Mouse (Mus musculus): Measurements from ENCODE around the gene Clec11a. TPM values are rescaled to one million over a fixed set of nuclear protein-coding genes. Genes with fewer than 3 reads are reported as not detected.

The Clec11a gene
- polyA plus RNA-seq, 1 experiment, result 1.4 TPM

DNA sequence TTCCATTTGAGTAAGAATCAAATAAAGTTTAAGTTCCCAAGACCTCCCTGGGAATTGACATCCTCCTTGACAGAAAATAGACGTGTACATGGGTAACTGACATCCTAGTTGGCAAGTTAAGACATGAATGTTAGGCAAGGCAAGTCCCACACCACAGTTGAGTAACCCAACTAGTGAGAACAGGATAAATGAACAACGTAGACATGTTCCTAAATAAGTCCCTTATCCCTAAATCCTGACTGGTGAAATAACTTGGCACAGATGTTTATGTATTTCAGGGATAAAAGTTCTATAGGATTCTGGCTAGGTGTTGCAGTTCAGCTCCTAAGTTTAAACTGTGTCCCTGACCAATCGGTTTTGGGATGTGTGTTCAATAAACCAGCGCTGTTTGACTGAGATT is 15.7 kb downstream of the Clec11a start:
- 79% methylated on average over 4 of the region's 4 CpGs for WGBS
- no peak for DNase-seq (ENCODE audit: low read depth, low spot score)

GRCm38 (mm10) chr7:44287760-44288159 is 18.9 kb downstream of the Clec11a start:
- DNase-seq (ENCODE audit: low read depth, low spot score), result no peak
- 43% methylated on average over 7 of the region's 7 CpGs for WGBS

- WGBS, result 80% methylated on average over 7 of the region's 7 CpGs
- no peak for DNase-seq (ENCODE audit: low read depth, low spot score)
Observed at GRCm38 (mm10) chr7:44281586-44281985, 25.1 kb downstream of the Clec11a start.

DNA sequence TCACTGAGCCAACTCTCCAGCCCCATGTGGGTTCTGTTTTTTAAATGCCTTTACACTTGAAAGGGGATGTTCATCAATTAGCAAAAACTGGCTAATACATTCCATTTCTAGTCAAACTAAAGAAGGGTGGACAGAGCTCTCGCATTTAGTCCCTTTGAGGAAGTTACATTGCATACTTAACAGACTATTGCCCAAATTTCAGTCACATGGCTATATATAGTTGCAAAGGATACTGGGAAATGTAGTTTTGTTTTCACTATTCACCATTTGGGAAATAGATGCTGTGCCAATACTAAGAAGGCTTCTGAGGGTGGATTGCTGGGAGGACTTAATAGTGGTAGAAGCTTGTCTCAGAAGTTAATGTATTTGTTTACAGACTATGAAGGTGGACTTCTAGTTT is 25.7 kb downstream of the Clec11a start:
- WGBS, result 36% methylated on average over 1 of the region's 1 CpGs
- DNase-seq (ENCODE audit: low read depth, low spot score), result no peak

- 48% methylated on average over 2 of the region's 2 CpGs for WGBS
- DNase-seq (ENCODE audit: low read depth, low spot score), result no peak
Observed at GRCm38 (mm10) chr7:44277250-44277622, 29.5 kb downstream of the Clec11a start.

DNA sequence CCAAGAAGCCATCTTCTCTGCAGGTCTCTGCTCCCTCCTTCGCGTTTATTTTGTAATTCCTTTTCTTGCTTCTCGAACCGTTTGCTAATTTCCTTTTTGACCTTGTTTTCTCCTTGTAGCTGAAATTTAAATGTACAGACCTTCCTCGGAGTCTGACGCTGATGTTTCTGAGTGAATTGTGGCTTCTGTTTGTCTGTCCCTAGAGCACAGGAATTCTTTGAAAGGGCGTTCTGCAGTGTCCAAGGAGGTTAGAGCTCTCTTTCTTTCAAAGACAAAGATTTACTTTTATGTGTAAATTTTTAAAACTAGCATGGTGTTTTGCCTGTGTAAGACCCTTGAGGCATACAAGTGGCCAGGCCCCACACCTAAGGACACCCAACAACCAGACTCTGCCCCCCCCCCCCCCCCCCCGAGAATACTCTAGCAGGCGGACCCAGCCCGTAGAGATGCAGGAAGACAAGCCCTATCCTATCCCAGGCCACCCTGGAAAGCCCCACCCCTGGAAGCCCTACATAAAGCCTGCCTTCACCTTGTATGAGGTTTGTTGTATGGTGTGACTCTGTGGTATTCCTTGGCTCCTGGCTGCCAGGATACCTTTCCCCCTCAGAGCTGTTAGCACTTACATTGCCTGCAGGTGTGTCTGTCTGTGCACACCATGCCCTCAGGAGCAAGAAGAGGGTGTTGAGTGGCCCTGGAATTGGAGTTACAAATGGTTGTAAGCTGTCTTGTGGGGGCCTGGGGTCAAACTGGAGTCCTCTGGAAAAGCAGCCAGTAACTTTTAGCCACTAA is 30.0 kb downstream of the Clec11a start:
- WGBS, result 66% methylated on average over 10 of the region's 10 CpGs
- DNase-seq (ENCODE audit: low read depth, low spot score), result no peak

GRCm38 (mm10) chr7:44275546-44275945 is 31.2 kb downstream of the Clec11a start:
- no peak for DNase-seq (ENCODE audit: low read depth, low spot score)
- 78% methylated on average over 3 of the region's 3 CpGs for WGBS

DNA sequence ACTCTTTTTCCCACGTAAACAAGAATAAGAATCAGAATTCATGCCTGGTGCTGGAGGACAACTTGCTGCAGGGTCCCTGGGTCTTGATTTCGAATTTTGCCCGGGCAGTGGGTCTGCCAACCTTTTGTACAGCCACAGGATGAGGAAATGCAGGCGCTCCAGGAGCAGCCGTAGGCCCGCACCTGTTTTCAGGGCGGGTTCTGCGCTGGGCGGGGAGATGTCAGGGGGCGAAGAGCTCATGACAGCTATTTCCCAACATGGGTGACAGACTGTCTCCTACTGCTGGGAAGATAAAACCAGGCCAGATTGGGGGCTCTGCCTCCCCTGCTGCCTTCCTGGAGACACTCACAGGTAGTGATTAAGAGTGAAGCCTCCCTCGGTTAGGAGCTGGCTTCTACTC is 32.6 kb downstream of the Clec11a start:
- DNase-seq (ENCODE audit: low read depth, low spot score), result no peak
- 27% methylated on average over 11 of the region's 11 CpGs for WGBS

DNA sequence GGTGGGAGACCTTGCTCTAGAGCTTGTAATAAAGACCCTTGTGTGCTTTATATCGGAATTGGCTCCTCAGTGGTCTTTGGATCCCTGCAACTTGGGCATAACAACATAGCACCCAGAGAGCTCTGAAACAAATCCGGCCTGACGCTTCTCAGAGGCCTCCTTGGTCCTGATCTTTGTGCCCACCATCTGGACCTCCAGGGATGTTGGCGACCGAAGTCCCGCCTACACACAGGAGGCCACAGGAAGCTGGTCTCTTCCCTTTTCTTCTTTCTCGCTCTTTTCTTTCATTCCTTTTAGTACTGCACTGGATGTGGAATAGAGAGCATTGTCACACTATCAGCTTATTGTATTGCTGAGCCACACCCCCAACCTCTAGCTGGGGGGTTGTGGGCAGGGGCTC is 33.3 kb downstream of the Clec11a start:
- no peak for DNase-seq (ENCODE audit: low read depth, low spot score)
- WGBS, result 79% methylated on average over 7 of the region's 7 CpGs

GRCm38 (mm10) chr7:44272546-44272945 is 34.2 kb downstream of the Clec11a start:
- no peak for DNase-seq (ENCODE audit: low read depth, low spot score)
- 80% methylated on average over 7 of the region's 7 CpGs for WGBS

DNA sequence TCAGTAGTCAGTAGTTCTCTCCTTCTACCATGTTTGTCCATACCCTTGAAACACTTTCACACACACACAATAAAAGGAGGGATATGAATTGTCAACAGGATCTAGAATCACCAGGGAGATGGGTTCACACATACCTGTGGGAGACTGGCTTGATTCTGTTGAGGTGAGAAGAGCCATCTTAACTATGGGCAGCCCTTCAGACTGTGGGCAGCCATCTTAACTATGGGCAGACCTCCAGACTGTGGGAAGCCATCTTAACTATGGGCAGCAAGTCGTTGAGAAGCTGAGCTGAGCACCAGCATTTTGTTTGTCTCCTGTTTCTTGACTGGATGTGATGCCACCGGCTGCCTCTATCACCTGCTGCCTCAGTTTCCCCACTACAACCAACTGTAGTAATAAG is 35.4 kb downstream of the Clec11a start:
- 78% methylated on average over 2 of the region's 2 CpGs for WGBS
- no peak for DNase-seq (ENCODE audit: low read depth, low spot score)

DNA sequence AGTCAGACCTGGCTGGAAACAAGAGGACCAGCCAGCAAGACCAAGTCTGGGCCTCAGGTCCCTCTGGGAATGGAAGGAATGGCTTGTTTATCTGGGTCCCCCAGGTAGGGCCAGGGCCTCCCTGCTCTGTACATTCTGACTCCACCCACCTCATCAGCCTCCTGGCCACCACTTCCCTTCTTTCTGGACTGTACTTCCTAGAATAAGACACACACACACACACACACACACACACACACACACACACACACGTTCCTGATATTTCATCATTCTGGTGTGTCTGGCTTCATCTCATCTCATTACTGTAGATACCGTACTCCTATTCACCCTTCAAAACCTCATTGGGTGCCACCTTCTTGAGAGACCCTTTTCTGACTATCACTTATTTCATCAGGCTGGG is 37.3 kb downstream of the Clec11a start:
- no peak for DNase-seq (ENCODE audit: low read depth, low spot score)
- WGBS, result 78% methylated on average over 2 of the region's 2 CpGs

DNA sequence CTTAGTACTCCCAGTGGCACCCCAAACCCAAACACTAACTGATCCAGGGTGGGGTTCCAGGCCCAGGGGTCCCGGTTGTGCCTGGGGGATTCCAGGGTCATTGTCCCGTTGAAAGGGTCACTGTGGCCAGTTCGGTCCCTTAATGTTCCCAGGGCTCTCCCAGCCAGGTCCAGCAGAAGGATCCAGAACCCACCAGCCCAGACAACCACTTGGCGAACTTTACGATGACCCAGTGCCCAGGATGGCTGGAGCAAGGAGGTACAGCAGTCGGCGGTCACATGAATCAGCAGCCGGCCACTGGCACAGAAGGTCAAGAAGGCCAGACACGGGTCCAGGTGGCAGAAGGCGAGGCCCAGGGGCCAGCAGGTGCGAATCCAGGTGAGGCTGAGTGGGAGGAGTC is 38.6 kb downstream of the Clec11a start:
- no peak for DNase-seq (ENCODE audit: low read depth, low spot score)
- WGBS, result 61% methylated on average over 11 of the region's 11 CpGs

DNA sequence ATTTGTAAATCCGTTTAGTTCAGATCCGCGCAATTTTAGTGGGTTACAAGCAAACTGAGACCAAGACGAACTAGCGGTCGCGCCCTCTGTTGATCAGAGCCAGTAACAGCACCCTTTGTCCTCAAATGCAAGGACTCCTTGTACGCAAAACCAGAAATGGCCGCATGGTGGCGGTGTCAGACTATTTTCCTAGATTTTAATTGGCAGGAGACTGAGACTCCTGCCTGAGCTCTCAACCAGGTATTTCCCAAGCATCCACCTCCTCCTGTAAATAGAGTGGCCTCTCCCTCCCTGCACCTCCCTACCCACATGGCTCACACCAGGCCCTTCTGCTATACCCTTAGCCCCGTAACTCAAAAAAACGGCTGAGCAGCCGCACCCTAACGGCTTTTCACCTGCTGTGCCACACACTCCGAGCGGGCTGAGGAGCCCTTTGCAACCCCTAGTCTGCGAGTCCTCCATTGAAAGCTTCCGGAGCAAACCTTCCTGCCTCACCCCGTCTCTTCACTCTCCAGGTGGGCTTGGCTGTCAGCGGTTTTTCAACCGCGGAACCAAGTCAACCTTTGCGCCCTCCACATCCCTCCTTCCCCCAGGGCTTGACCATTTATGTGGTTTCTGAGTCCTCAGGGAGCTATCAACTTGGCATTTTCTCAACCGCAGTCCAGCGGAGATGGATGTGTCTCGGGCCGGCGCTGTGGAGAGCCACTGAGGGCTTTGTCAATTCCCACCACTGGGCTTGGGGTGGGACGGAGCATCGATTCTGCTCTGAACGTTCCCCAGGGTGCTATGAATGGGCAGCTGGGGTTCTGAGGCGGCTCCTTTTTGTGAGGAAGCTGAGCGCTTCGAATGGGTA is 43.7 kb downstream of the Clec11a start:
- peak; percentile 91 for DNase-seq (ENCODE audit: low read depth, low spot score)
- 7% methylated on average over 34 of the region's 34 CpGs for WGBS

GRCm38 (mm10) chr7:44261147-44261546 is 45.6 kb downstream of the Clec11a start, which contains the start of gene Gm15517:
Gm15517 (plus strand) TSS chr7:44261447.
- WGBS, result 61% methylated on average over 5 of the region's 5 CpGs
- no peak for DNase-seq (ENCODE audit: low read depth, low spot score)

DNA sequence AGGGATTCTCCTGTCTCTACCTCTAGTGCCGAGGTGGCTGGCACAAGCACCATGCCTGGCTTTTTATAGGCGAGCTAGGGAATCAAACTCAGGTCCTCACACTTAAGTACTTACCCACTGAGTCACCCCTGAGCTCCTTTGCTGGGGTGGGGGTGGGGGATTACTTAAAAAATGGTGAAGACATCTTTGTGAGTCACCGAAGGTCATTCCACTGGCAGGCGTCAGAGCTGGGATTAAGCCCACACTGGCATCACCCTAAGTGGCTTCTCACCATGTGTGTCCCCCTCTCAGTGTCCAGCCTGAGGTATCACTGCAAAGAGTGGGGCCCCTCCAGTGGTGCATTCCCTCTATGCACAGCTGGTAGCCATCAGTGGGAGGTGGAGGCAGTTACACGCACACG is 46.3 kb downstream of the Clec11a start:
- WGBS, result 69% methylated on average over 6 of the region's 6 CpGs
- DNase-seq (ENCODE audit: low read depth, low spot score), result no peak

DNA sequence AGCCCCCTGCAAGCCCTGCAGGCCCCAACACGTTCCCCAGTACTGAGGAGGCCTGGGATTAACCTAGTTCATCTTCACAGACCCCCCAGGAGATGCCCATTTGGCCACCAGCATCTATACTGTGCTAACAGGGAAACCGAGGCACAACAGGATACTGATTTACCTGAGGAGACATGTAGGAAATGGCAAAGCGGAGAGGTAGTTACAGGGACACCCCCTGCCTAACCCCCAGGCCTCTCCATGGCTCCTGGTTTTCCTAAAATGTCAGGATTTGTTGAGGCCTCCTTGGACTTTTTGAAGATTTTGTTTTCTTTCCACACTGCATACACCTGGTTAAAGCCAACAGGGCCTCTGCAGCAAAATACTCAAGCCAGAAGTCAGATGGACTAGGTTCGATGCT is 49.4 kb downstream of the Clec11a start, which contains the start of gene Acp4:
Gene Acp4, minus strand, starts transcription at position 101 of the 400 bp plus-strand sequence.
- 72% methylated on average over 4 of the region's 4 CpGs for whole genome bisulfite sequencing
- no peak for DNase-seq (ENCODE audit: low read depth, low spot score)

GRCm38 (mm10) chr7:44254930-44255329 is 51.8 kb downstream of the Clec11a start:
- 57% methylated on average over 6 of the region's 6 CpGs for WGBS
- DNase-seq (ENCODE audit: low read depth, low spot score), result no peak

GRCm38 (mm10) chr7:44253023-44253616 is 53.6 kb downstream of the Clec11a start:
- DNase-seq (ENCODE audit: low read depth, low spot score), result no peak
- 66% methylated on average over 15 of the region's 15 CpGs for WGBS
